1 mouse cellular context compared by ENCODE assay signal in the genomic region with DNA sequence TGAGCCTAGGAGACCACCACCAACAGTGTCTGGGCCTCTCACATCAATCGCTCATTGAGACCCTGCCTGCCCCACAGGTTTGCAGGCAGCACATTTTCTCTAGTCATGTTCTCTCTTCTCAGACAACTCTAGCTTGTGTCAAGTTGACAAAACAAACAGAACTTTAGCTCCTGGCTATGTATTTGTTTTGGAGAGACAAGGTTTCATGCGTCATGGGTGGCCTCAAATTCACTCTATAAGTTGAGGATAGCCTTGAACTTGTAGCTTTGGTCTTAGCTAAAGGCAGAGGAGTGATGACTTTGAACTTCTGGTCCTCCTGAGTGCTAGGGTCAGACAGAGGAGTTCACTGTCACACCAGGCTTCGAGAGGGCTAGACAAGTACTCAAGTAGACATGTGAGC.
TF ChIP-seq lines count a peak whose summit lies in the region.

No protein-coding gene starts in this region.

TF ChIP-seq in myocyte, 11 proteins besides CTCF, POLR2A, EP300 and RAD21 (continued from another document):
- TF ChIP-seq CEBPB (IDR thresholded peaks at IDR 0.05; ENCODE audit: insufficient read depth, poor library complexity, severe bottlenecking) (no peak), MAX (IDR thresholded peaks at IDR 0.05; ENCODE audit: low read depth) (no peak)
